Mouse (Mus musculus) C2C12 (cell line): ENCODE data around the gene Sry. TPM values are rescaled to one million over a fixed set of nuclear protein-coding genes. Genes with fewer than 3 reads are reported as not detected.

Source experiments
- H3K27me3 ChIP-seq: one replicate; pipeline ENCODE4 v1.6.1; 2011; ENCODE audit not compliant: control insufficient read depth, insufficient read depth, insufficient read length
- H3K36me3 ChIP-seq: one replicate; pipeline ENCODE4 v1.6.1; 2011; ENCODE audit not compliant: control insufficient read depth, insufficient read depth
- H3K4me3 ChIP-seq: one replicate; pipeline ENCODE4 v1.5.1; 2011; ENCODE audit warnings: mild to moderate bottlenecking, control low read depth; ENCODE audit not compliant: poor library complexity, insufficient read depth, severe bottlenecking
- H3K79me2 ChIP-seq: one replicate; pipeline ENCODE4 v1.6.1; 2011; ENCODE audit not compliant: control insufficient read depth, insufficient read depth
- H3K79me3 ChIP-seq: one replicate; pipeline ENCODE4 v1.6.1; 2011; ENCODE audit warnings: low read depth, control low read depth
- H3ac ChIP-seq: one replicate; pipeline ENCODE3; 2011; ENCODE audit warnings: low read depth; ENCODE audit not compliant: control insufficient read depth, insufficient read length
- CEBPB ChIP-seq: IDR thresholded peaks from one replicate; pipeline ENCODE4 v1.6.1; 2011; ENCODE audit warnings: low read depth, mild to moderate bottlenecking, control low read depth, moderate library complexity
- CTCF ChIP-seq: IDR thresholded peaks from one replicate; pipeline ENCODE4 v1.5.1; 2011; ENCODE audit not compliant: control insufficient read depth, insufficient read depth, insufficient read length
- FOSL1 ChIP-seq: IDR thresholded peaks from one replicate; pipeline ENCODE4 v1.8.0; 2011; ENCODE audit warnings: mild to moderate bottlenecking, low read length; ENCODE audit not compliant: poor library complexity, insufficient read depth, severe bottlenecking
- MAX ChIP-seq: IDR thresholded peaks from one replicate; pipeline ENCODE4 v1.6.1; 2011; ENCODE audit warnings: mild to moderate bottlenecking, control low read depth
- MYOD1 ChIP-seq: IDR thresholded peaks from one replicate; pipeline ENCODE4 v1.6.1; 2011; ENCODE audit warnings: low read depth; ENCODE audit not compliant: control insufficient read depth, insufficient read length
- MYOG ChIP-seq: IDR thresholded peaks from one replicate; pipeline ENCODE4 v1.6.1; 2011; ENCODE audit not compliant: control insufficient read depth, insufficient read length; ENCODE audit errors: extremely low read depth
- USF1 ChIP-seq: IDR thresholded peaks from one replicate; pipeline ENCODE4 v1.6.1; 2011; ENCODE audit warnings: low read depth, mild to moderate bottlenecking, control low read depth, moderate library complexity
- long read RNA-seq, 2 experiments: library from polyadenylated mRNA; unstranded; transcript quantifications; one replicate each; pipeline ENCODE4 v2.0.0; 2019 to 2020
- polyA plus RNA-seq: library from polyadenylated mRNA; unstranded; fragments of >200 nt; fragmentation: generic; extraction: Trizol; gene quantifications from one replicate; pipeline ENCODE4 v1.2.1, GENCODE M21; 2012; ENCODE audit warnings: missing spikeins

Sry gene
- not detected for polyA plus RNA-seq
- long read RNA-seq, experiment 1 = 0 reads
- long read RNA-seq, experiment 2 = 0 reads

DNA sequence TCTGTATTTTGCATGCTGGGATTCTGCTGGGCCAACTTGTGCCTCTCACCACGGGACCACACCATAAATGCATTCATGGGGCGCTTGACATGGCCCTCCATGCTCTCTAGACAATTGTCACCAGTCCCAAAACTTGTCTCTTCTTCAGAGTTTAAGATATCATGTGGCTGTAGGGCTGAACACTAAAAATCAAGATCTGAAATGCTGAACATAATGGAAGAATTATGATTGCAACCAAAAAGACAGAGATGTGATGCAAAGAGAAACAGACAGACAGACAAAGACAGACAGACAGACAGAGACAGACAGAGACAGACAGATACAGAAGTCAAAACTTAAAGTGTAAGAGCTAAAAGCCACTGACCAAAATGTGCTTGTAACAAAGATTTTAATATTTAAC, at the start of gene Sry:
Gene Sry, minus strand, starts transcription at position 101 of the 400 bp plus-strand sequence.
- Histone ChIP-seq H3K4me3 (no peak within 1 kb of the TSS), H3K79me2 (no peaks in the 10 kb centered on the region), H3K36me3 (no peaks in the 10 kb centered on the region), H3ac (no peak within 1 kb of the TSS), H3K27me3 (no peaks in the 10 kb centered on the region), H3K79me3 (no peaks in the 10 kb centered on the region)
- TF ChIP-seq USF1 (no peak), MYOD1 (no peak), CEBPB (no peak), MYOG (no peak), MAX (no peak), CTCF (no peak), FOSL1 (no peak)

Other genes starting within 250 kb of the Sry start
- gene H2al2c, start 64.6 kb downstream of the Sry start, polyA plus RNA-seq = not detected
- not detected for gene H2al2b, start 57.0 kb upstream of the Sry start, polyA plus RNA-seq
- not detected for gene Gm4064, start 132.5 kb upstream of the Sry start, polyA plus RNA-seq
- gene Rbmy, start 167.0 kb upstream of the Sry start, polyA plus RNA-seq = not detected
- gene Gm10256, start 167.0 kb upstream of the Sry start, polyA plus RNA-seq = not detected
- not detected for gene Gm10352, start 237.3 kb upstream of the Sry start, polyA plus RNA-seq